Mouse (Mus musculus) left cerebral cortex, adult 18-20 months (tissue): ENCODE data around the gene Dip2c. TPM values are rescaled to one million over a fixed set of nuclear protein-coding genes. Genes with fewer than 3 reads are reported as not detected.

Experiments
- DNase-seq, 2 experiments: peaks; one replicate each; pipeline ENCODE4 v3.0.0; 2021 to 2022; ENCODE audit warnings: low spot score in 2 of 2, mixed read lengths in 1 of 2
- total RNA-seq, 2 experiments: library from RNA; stranded (reverse); gene quantifications; 2 replicates each; pipeline ENCODE4 v1.2.3; 2021

Dip2c gene
- total RNA-seq, 2 experiments from 2014 or later: 65.5 to 68.1 TPM

DNA sequence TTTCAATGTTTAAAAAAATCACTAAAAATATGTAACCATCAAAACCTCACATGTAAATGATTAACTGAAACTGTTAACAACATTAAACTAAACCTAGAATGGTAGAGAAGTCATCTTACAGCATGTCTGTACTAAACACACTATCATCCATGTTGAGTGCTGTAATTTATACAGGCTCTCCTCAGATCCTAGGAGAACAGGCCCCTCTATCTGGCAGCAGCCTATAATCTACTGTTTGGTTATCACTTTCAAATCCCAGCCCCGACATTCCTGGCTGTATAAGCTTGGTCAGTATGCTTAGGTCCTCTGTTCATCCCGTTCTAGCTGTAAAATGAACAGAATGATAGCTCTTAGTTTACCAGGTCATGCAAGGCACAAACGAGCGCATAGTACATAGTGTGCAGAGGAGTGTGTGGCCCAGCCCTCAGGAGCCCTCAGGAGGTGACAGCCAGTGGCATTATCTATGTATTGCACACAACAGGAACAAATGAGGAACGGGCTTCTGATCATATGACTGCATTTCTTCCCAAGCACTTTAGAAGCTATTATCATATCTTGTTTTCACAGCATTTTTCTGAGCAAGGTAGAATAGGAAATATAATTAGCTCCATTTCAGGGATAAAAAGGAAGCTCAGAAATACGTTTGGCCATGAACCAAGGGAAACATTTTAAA lies 437.3 kb downstream of the Dip2c start:
- no peak for DNase-seq

GRCm38 (mm10) chr13:9715224-9715623 lies 438.9 kb downstream of the Dip2c start:
- no peak for DNase-seq

Other genes starting within 250 kb of the Dip2c start
- 10 to 100 TPM; 69.3 to 73.4 TPM for gene Larp4b, start 182.6 kb upstream of the Dip2c start, total RNA-seq